Mouse (Mus musculus) lung, embryonic 15.5 days (tissue): ENCODE measurements around the gene Phlda3. TPM values are rescaled to one million over a fixed set of nuclear protein-coding genes. Genes with fewer than 3 reads are reported as not detected.

Experiments
- ATAC-seq: fragments of 200-750 bp; cut with Nextera tagmentation; 2 replicates; pipeline ENCODE4 v1.8.0; 2017; ENCODE audit warnings: moderate number of reproducible peaks, borderline replicate concordance; ENCODE audit not compliant: low FRiP score, low TSS enrichment; ENCODE audit errors: extremely low read depth
- H3K27ac ChIP-seq: fragments of 300-500 bp; sonication (generic); 2 replicates; pipeline ENCODE4 v1.5.1; 2015; ENCODE audit warnings: moderate library complexity, mild to moderate bottlenecking, inconsistent platforms
- H3K27me3 ChIP-seq: fragments of 300-500 bp; sonication (generic); 2 replicates; pipeline ENCODE4 v1.6.1; 2015; ENCODE audit warnings: inconsistent platforms
- H3K36me3 ChIP-seq: fragments of 300-500 bp; sonication (generic); 2 replicates; pipeline ENCODE4 v1.6.1; 2015; ENCODE audit warnings: inconsistent platforms
- H3K4me1 ChIP-seq: fragments of 300-500 bp; sonication (generic); 2 replicates; pipeline ENCODE4 v1.6.1; 2015; ENCODE audit warnings: inconsistent platforms
- H3K4me2 ChIP-seq: fragments of 300-500 bp; sonication (generic); 2 replicates; pipeline ENCODE4 v1.6.1; 2015; ENCODE audit warnings: inconsistent platforms, mild to moderate bottlenecking, moderate library complexity
- H3K4me3 ChIP-seq: fragments of 300-500 bp; sonication (generic); 2 replicates; pipeline ENCODE4 v1.5.1; 2015; ENCODE audit warnings: mild to moderate bottlenecking, inconsistent platforms
- H3K9ac ChIP-seq: fragments of 300-500 bp; sonication (generic); 2 replicates; pipeline ENCODE4 v1.6.1; 2015; ENCODE audit warnings: inconsistent platforms
- H3K9me3 ChIP-seq: fragments of 300-500 bp; sonication (generic); 2 replicates; pipeline ENCODE4 v1.6.1; 2016; ENCODE audit warnings: inconsistent platforms
- WGBS: fragments of 180-500 bp; shearing (Covaris S2); methylation state at CpG from one replicate; pipeline ENCODE4 v1.1.7; 2015; 5-methylcytosine and 5-hydroxymethylcytosine counted together
- polyA plus RNA-seq: library from polyadenylated mRNA; unstranded; fragments of >200 nt; fragmentation: Nextera tagmentation; extraction: Ambion mirVana; gene quantifications from 2 replicates; pipeline ENCODE4 v1.2.1, GENCODE M21; 2015

Gene Phlda3
- 79.9 and 80.0 TPM in 2 replicates for polyA plus RNA-seq

- 2% methylated on average over 80 of the region's 90 CpGs for WGBS
- Histone ChIP-seq H3K9me3 (no peaks in the 10 kb centered on the region), H3K4me1 (peaks cover 56% of the 10 kb centered on the region), H3K36me3 (peaks cover 16% of the 10 kb centered on the region; the same call in 1 of the 2 replicates), H3K4me2 (peak within 1 kb of the TSS; percentile 86), H3K27ac (peak within 1 kb of the TSS; percentile 92), H3K9ac (peak within 1 kb of the TSS; percentile 91), H3K4me3 (peak within 1 kb of the TSS; percentile 71), H3K27me3 (no peaks in the 10 kb centered on the region)
- ATAC-seq, result peak; percentile 92
These were observed at the start of gene Phlda3 for GRCm38 (mm10) chr1:135765645-135766591. Gene Phlda3 (plus strand): TSS chr1:135766119.

GRCm38 (mm10) chr1:135719486-135719885 is 46.4 kb upstream of the Phlda3 start:
- Histone ChIP-seq H3K4me1 (0 out of 2 replicates have a peak, but pooled peaks cover 7% of the 10 kb centered on the region), H3K9ac (no peak overlapping the region), H3K9me3 (no peaks in the 10 kb centered on the region), H3K27me3 (no peaks in the 10 kb centered on the region), H3K36me3 (no peaks in the 10 kb centered on the region), H3K27ac (no peak overlapping the region; the same call in 1 of the 2 replicates), H3K4me3 (no peak overlapping the region), H3K4me2 (no peak overlapping the region)
- ATAC-seq, result peak; percentile 26; the same call in 1 of the 2 replicates
- 21% methylated on average over 9 of the region's 9 CpGs for WGBS

- Histone ChIP-seq H3K27ac (no peak within 1 kb of the TSS; the same call in 1 of the 2 replicates), H3K4me1 (0 out of 2 replicates have a peak, but pooled peaks cover 7% of the 10 kb centered on the region), H3K27me3 (no peaks in the 10 kb centered on the region), H3K9ac (no peak within 1 kb of the TSS), H3K36me3 (no peaks in the 10 kb centered on the region), H3K4me3 (no peak within 1 kb of the TSS), H3K4me2 (no peak within 1 kb of the TSS), H3K9me3 (no peaks in the 10 kb centered on the region)
- ATAC-seq, result peak; percentile 31
- WGBS, result 54% methylated on average over 6 of the region's 6 CpGs
These were observed 45.9 kb upstream of the Phlda3 start, which contains the start of gene Csrp1 for GRCm38 (mm10) chr1:135719983-135720382. Gene Csrp1 (plus strand): TSS chr1:135720061.

DNA sequence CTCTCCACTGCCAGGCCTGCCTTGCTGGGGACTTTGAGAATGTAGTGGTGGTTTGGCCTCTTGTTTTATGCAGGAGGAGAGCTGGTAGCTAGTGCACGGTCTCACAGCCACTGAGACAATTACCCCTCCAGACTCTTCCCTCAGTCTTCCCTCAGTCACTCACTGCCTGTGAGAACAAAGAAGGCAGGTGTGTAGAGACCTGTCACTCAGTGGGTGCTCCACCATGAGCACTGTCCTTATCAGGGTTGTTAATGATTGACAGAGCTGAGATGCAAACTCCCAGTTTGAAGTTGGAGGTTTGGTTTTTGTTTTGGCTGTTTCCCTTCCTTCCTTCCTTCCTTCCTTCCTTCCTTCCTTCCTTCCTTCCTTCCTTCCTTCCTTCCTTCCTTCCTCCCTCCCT is 42.9 kb upstream of the Phlda3 start:
- H3K9me3 ChIP-seq, result no peaks in the 10 kb centered on the region
- H3K27ac ChIP-seq, result no peak overlapping the region
- no peaks in the 10 kb centered on the region for H3K36me3 ChIP-seq
- H3K4me1 ChIP-seq, result peaks cover 13% of the 10 kb centered on the region
- H3K27me3 ChIP-seq, result no peaks in the 10 kb centered on the region
- H3K4me2 ChIP-seq, result no peak overlapping the region
- 47% methylated on average over 1 of the region's 1 CpGs for WGBS
- ATAC-seq, result no peak; the same call in 1 of the 2 replicates
- H3K4me3 ChIP-seq, result no peak overlapping the region
- no peak overlapping the region for H3K9ac ChIP-seq

DNA sequence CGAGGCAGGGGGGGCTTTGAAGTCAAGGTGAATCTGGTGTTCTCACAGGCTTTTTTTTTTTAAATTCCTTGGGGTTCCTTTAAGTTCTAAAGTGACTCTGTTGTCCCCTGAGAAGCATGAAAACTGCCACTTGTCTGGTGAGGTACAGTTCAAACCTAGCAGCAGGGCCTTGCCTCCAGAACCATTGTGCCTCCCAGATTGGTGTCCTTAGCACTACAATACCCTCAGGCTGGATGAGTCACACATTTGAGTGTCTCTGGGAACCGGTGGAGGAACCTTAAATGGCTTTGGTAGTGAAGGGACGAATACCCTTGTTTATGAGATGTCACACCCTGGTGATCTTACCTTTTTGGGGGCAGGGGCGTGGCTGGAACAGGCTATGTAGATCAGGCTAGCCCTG is 41.8 kb upstream of the Phlda3 start:
- no peak overlapping the region for H3K9ac ChIP-seq
- no peaks in the 10 kb centered on the region for H3K9me3 ChIP-seq
- no peak overlapping the region for H3K4me3 ChIP-seq
- H3K4me1 ChIP-seq, result peaks cover 22% of the 10 kb centered on the region
- no peaks in the 10 kb centered on the region for H3K27me3 ChIP-seq
- H3K27ac ChIP-seq, result no peak overlapping the region
- H3K36me3 ChIP-seq, result no peaks in the 10 kb centered on the region
- no peak for ATAC-seq
- WGBS, result 65% methylated on average over 4 of the region's 4 CpGs
- H3K4me2 ChIP-seq, result no peak overlapping the region

- Histone ChIP-seq H3K9me3 (no peaks in the 10 kb centered on the region), H3K4me3 (no peak overlapping the region), H3K27me3 (no peaks in the 10 kb centered on the region), H3K4me1 (peaks cover 24% of the 10 kb centered on the region), H3K36me3 (no peaks in the 10 kb centered on the region), H3K9ac (no peak overlapping the region), H3K27ac (peak overlapping the region; percentile 7), H3K4me2 (no peak overlapping the region)
- 84% methylated on average over 6 of the region's 6 CpGs for WGBS
- ATAC-seq, result no peak
These were observed 40.6 kb upstream of the Phlda3 start for GRCm38 (mm10) chr1:135725324-135725723.

DNA sequence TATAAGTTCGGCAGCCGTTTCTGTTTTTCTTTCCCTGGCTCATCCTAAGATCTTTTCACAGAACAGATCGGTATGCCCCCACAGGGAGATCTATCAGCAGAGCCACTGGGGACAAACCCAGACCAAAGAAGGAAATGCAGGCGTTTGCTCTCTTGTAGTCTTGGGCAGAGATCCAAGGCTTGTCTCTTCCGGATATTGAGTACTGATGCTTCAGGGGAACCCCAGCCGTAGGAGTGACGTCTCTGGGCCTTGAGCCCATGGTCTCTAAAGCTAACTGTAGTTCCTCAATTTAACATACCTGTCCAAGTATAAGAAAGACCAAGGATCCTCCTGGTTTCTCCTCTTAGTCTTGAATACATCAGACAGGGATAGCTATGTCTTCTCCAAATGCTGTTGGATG is 40.0 kb upstream of the Phlda3 start:
- H3K27ac ChIP-seq, result peak overlapping the region; percentile 7
- H3K4me3 ChIP-seq, result no peak overlapping the region
- no peaks in the 10 kb centered on the region for H3K27me3 ChIP-seq
- no peak for ATAC-seq
- no peak overlapping the region for H3K9ac ChIP-seq
- peaks cover 30% of the 10 kb centered on the region for H3K4me1 ChIP-seq
- H3K4me2 ChIP-seq, result no peak overlapping the region
- no peaks in the 10 kb centered on the region for H3K36me3 ChIP-seq
- 26% methylated on average over 7 of the region's 7 CpGs for WGBS
- H3K9me3 ChIP-seq, result no peaks in the 10 kb centered on the region

DNA sequence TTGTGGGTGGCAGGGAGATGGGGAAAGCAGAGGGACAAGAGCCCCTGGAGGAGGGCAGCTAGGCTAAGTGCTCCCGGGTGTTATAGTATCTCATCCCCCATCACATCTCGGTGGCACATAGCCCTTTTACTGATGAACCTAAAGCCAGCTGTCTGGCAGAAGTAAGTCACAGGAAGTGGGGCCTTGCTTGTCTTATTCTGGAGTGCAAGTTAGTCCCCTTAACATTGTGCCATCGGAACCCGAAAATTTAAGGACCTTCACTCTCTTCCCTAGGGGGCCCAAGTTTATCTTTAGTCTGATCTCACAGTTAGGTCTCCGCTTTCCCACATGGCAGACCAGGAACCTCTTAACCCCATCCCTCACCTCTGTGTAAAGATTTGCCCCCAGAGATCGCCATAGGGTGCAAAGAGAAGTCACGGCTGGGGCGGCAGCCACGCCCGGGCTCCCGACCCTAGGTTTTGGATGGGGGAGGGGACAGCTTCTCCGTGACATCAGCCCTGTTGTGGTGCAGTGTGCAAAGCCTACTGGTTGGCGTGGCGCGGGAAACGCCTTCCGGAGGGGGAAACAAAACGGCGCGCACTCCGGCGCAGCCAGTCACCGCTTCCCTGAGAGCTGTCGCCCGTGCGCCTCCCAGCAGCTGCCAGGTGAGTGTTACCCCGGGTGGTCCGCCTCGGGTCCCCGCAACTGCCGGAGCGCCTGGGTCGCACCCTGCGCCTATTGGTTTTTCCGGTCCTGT is 37.1 kb upstream of the Phlda3 start:
- WGBS, result 2% methylated on average over 35 of the region's 35 CpGs
- peak overlapping the region; percentile 97 for H3K27ac ChIP-seq
- H3K9me3 ChIP-seq, result no peaks in the 10 kb centered on the region
- H3K4me3 ChIP-seq, result peak overlapping the region; percentile 68
- H3K4me2 ChIP-seq, result peak overlapping the region; percentile 66
- no peaks in the 10 kb centered on the region for H3K36me3 ChIP-seq
- peak overlapping the region; percentile 80 for H3K9ac ChIP-seq
- H3K4me1 ChIP-seq, result peaks cover 56% of the 10 kb centered on the region
- ATAC-seq, result peak; percentile 72
- H3K27me3 ChIP-seq, result no peaks in the 10 kb centered on the region

DNA sequence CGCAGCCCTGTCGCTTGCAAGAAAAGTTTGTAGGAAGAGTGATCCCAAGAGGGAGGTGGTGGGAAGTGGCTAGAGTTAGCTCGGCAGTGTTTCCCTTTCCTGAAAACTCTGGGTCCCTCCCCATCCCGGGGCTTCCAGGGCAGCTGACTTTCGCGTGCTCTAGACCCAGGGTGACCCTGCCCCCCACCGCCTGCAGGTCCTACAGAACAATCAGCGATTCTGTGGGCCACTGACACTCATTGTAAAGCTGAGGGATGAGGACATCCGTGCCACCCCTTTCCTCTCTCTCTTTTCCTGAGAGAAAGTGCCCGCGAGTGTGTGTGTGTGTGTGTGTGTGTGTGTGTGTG is 36.6 kb upstream of the Phlda3 start:
- Histone ChIP-seq H3K36me3 (no peaks in the 10 kb centered on the region), H3K9me3 (no peaks in the 10 kb centered on the region), H3K4me2 (peak overlapping the region; percentile 66), H3K27ac (peak overlapping the region; percentile 97), H3K4me3 (peak overlapping the region; percentile 68), H3K27me3 (no peaks in the 10 kb centered on the region), H3K9ac (peak overlapping the region; percentile 80), H3K4me1 (peaks cover 62% of the 10 kb centered on the region)
- ATAC-seq, result peak; percentile 0; the same call in 1 of the 2 replicates
- WGBS, result 0% methylated on average over 11 of the region's 11 CpGs

GRCm38 (mm10) chr1:135729821-135730220 is 36.1 kb upstream of the Phlda3 start:
- WGBS, result 7% methylated on average over 4 of the region's 4 CpGs
- ATAC-seq, result no peak
- Histone ChIP-seq H3K27ac (peak overlapping the region; percentile 97), H3K36me3 (no peaks in the 10 kb centered on the region), H3K9me3 (no peaks in the 10 kb centered on the region), H3K4me3 (peak overlapping the region; percentile 68), H3K4me2 (peak overlapping the region; percentile 66), H3K4me1 (peaks cover 67% of the 10 kb centered on the region), H3K27me3 (no peaks in the 10 kb centered on the region), H3K9ac (peak overlapping the region; percentile 80)

- 10% methylated on average over 3 of the region's 3 CpGs for WGBS
- peak overlapping the region; percentile 66 for H3K4me2 ChIP-seq
- no peak for ATAC-seq
- H3K36me3 ChIP-seq, result no peaks in the 10 kb centered on the region
- no peaks in the 10 kb centered on the region for H3K9me3 ChIP-seq
- H3K9ac ChIP-seq, result peak overlapping the region; percentile 80
- peaks cover 71% of the 10 kb centered on the region for H3K4me1 ChIP-seq
- no peaks in the 10 kb centered on the region for H3K27me3 ChIP-seq
- H3K27ac ChIP-seq, result peak overlapping the region; percentile 97
- H3K4me3 ChIP-seq, result peak overlapping the region; percentile 68
These were observed 35.6 kb upstream of the Phlda3 start for GRCm38 (mm10) chr1:135730296-135730695.
